Mouse (Mus musculus) neural tube, embryonic 14.5 days (tissue): ENCODE measurements around the gene Lep. TPM values are rescaled to one million over a fixed set of nuclear protein-coding genes. Genes with fewer than 3 reads are reported as not detected.

ENCODE experiments used
- ATAC-seq: fragments of 200-750 bp; cut with Nextera tagmentation; 2 replicates; pipeline ENCODE4 v1.8.0; 2017; ENCODE audit warnings: low read depth, mild to moderate bottlenecking, moderate TSS enrichment, moderate library complexity
- H3K27ac ChIP-seq: fragments of 300-500 bp; sonication (generic); 2 replicates; pipeline ENCODE4 v1.5.1; 2014; ENCODE audit warnings: low read depth, mild to moderate bottlenecking, control low read depth, low read length, moderate library complexity, mixed read lengths
- H3K27me3 ChIP-seq: fragments of 300-500 bp; sonication (generic); 2 replicates; pipeline ENCODE4 v1.6.1; 2014; ENCODE audit warnings: low read length; ENCODE audit not compliant: control insufficient read depth, insufficient read depth
- H3K36me3 ChIP-seq: fragments of 300-500 bp; sonication (generic); 2 replicates; pipeline ENCODE4 v1.6.1; 2014; ENCODE audit warnings: low read length, mixed read lengths; ENCODE audit not compliant: control insufficient read depth, insufficient read depth
- H3K4me1 ChIP-seq: fragments of 300-500 bp; sonication (generic); 2 replicates; pipeline ENCODE4 v1.6.1; 2014; ENCODE audit warnings: low read length; ENCODE audit not compliant: control insufficient read depth, insufficient read depth
- H3K4me2 ChIP-seq: fragments of 300-500 bp; sonication (generic); 2 replicates; pipeline ENCODE4 v1.6.1; 2014; ENCODE audit warnings: mild to moderate bottlenecking, low read depth, low read length, control low read depth
- H3K4me3 ChIP-seq: fragments of 300-500 bp; sonication (generic); 2 replicates; pipeline ENCODE4 v1.5.1; 2014; ENCODE audit warnings: low read depth, low read length, control low read depth, mixed read lengths
- H3K9ac ChIP-seq: fragments of 300-500 bp; sonication (generic); replicated peaks from 2 replicates; pipeline ENCODE4 v1.6.1; 2014; ENCODE audit warnings: low read depth, mild to moderate bottlenecking, control low read depth, low read length, mixed read lengths
- H3K9me3 ChIP-seq: fragments of 300-500 bp; sonication (generic); 2 replicates; pipeline ENCODE4 v1.6.1; 2016; ENCODE audit warnings: low read length; ENCODE audit not compliant: control insufficient read depth
- WGBS: fragments of 180-500 bp; shearing (Covaris S2); extraction: QIAGEN DNeasy Blood & Tissue Kit; methylation state at CpG from one replicate; pipeline ENCODE4 v1.1.7; 2014; 5-methylcytosine and 5-hydroxymethylcytosine counted together
- polyA plus RNA-seq: library from polyadenylated mRNA; unstranded; fragments of >200 nt; fragmentation: Nextera tagmentation; extraction: Ambion mirVana; gene quantifications from 2 replicates; pipeline ENCODE4 v1.2.1, GENCODE M21; 2014

Lep gene
- polyA plus RNA-seq, 1 experiment from 2014 or later, result 0.05 TPM

DNA sequence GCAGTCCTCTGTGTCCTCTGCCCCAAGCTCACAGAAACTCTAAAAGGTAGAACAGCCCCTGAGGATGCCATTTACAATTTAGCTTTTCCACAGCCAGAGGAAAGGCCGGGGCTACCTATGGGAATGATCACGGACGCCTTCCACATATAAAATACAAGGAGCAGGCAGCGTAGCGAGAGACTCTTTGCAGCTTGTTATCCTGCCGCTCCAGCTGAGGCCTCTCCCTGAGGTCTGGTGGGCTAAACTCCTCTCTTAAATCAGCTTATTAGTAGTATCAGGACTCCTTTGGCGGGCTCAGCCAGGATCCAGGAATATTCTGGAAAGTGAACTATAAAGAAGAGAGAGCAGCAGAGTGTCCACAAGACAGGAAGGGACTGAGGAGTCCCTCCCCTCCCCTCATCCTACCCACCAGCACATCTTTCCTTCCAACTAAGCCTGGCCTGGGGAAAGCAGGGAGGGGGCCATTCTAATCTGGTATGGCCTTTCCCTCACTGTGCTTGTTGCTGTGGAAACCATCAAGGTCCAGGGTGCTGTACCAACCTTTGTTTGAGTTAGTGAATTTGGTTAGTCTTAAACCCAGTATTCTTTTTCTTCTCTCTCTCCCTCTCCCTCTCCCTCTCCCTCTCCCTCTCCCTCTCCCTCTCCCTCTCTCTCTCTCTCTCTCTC lies 25.9 kb upstream of the Lep start:
- Histone ChIP-seq H3K4me3 (no peak overlapping the region), H3K4me1 (no peaks in the 10 kb centered on the region), H3K36me3 (no peaks in the 10 kb centered on the region), H3K9ac (no peak overlapping the region), H3K27me3 (no peaks in the 10 kb centered on the region), H3K9me3 (no peaks in the 10 kb centered on the region), H3K4me2 (no peak overlapping the region), H3K27ac (no peak overlapping the region)
- WGBS, result 54% methylated on average over 7 of the region's 7 CpGs
- 0 out of 2 replicates have a peak, but pooled peaks have one; percentile 26 for ATAC-seq

DNA sequence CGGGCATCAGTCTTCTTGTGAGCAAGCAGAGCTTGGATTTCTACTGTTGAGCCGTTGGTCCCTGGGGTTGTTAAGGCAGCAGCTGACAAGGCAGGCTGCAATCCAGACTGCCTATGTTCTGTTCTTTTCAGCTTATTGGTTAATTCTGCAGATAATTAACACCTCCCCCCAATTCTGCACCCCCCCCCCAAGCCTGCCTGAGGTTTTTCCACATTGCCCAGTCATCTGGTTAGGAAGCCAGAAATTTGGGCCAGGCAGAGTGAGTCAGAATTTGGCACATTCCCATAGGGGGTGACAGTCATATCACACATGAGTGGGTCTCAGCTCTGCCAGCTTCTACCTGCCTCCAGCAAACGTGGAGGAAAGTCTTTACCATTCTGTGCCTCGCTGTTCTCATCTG lies 23.3 kb upstream of the Lep start:
- H3K4me2 ChIP-seq, result no peak overlapping the region
- no peaks in the 10 kb centered on the region for H3K4me1 ChIP-seq
- 59% methylated on average over 4 of the region's 4 CpGs for WGBS
- no peak overlapping the region for H3K9ac ChIP-seq
- no peak overlapping the region for H3K4me3 ChIP-seq
- no peak overlapping the region for H3K27ac ChIP-seq
- ATAC-seq, result no peak
- H3K36me3 ChIP-seq, result no peaks in the 10 kb centered on the region
- no peaks in the 10 kb centered on the region for H3K27me3 ChIP-seq
- H3K9me3 ChIP-seq, result no peaks in the 10 kb centered on the region

DNA sequence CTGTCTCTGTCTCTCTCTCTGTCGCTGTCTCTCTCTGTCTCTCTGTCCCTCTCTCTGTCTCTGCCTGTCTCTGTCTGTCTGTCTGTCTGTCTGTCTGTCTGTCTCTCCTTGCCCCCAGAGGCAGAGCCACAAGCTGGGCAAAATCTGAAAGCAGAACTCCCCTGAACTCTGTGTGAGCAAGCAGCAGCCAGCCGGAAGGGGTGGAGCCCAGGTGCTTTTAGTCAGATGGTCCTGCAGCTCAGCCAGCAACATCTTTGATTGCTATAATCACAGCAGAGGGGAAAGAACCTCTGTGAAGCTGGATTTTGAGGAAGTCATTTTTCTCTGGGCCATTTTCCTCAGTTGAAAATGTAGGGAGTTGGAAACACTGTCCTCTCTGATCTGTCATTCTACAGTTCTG lies 19.8 kb upstream of the Lep start:
- H3K4me1 ChIP-seq, result no peaks in the 10 kb centered on the region
- no peak overlapping the region for H3K4me2 ChIP-seq
- WGBS, result 89% methylated on average over 2 of the region's 2 CpGs

DNA sequence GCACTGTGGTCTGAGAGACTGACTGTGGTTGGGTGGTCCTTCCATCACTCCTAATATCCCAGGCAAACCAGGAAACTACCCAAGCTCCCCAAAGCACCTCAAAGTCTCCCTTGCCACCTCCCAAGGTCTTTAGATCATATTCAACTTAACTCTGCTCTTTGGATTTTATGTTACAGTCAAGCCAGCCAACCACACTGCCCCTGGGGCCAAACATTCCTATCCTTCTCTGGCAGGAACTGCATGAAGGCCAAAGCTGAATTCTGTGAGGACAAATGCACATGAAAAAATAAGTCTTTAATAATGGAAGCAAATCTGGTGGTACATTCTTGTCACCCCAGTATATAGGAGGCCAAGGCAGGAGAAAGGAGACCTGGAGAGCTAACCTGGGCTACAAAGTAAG lies 16.0 kb upstream of the Lep start:
- Histone ChIP-seq H3K9me3 (no peaks in the 10 kb centered on the region), H3K4me3 (no peak overlapping the region), H3K27me3 (no peaks in the 10 kb centered on the region), H3K9ac (no peak overlapping the region), H3K36me3 (no peaks in the 10 kb centered on the region), H3K4me2 (no peak overlapping the region), H3K4me1 (peaks cover 4% of the 10 kb centered on the region; the same call in 1 of the 2 replicates), H3K27ac (no peak overlapping the region)
- no peak for ATAC-seq

More for the DNA sequence above, 19.8 kb upstream of the Lep start:
- no peaks in the 10 kb centered on the region for H3K36me3 ChIP-seq
- no peak for ATAC-seq
- no peak overlapping the region for H3K9ac ChIP-seq
- no peaks in the 10 kb centered on the region for H3K27me3 ChIP-seq
- no peak overlapping the region for H3K27ac ChIP-seq
- H3K9me3 ChIP-seq, result no peaks in the 10 kb centered on the region
- H3K4me3 ChIP-seq, result no peak overlapping the region

DNA sequence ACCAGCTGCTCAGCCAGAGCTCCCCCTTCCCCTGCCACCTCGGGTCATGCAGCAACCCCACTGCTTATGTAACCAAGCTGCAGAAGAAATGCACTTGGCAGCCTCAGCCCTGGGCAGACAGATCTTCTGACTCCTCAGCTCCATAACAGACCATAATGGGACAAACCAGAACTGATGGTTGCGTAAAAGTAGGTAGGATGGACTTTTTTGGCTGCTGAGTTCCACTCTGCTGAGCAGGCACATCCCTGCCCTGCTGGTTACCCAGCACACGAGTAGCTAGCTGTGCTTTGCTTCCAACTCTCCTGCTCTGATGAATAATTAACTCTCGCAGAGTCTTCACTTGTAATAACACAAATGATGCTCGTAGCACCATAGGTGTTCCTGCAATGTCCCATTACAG lies 10.1 kb upstream of the Lep start:
- H3K27ac ChIP-seq, result no peak overlapping the region
- H3K4me2 ChIP-seq, result no peak overlapping the region
- no peaks in the 10 kb centered on the region for H3K27me3 ChIP-seq
- H3K9ac ChIP-seq, result no peak overlapping the region
- no peaks in the 10 kb centered on the region for H3K36me3 ChIP-seq
- H3K9me3 ChIP-seq, result no peaks in the 10 kb centered on the region
- H3K4me1 ChIP-seq, result peaks cover 13% of the 10 kb centered on the region
- 0 out of 2 replicates have a peak, but pooled peaks have one; percentile 14 for ATAC-seq
- no peak overlapping the region for H3K4me3 ChIP-seq
- WGBS, result 48% methylated on average over 5 of the region's 5 CpGs

DNA sequence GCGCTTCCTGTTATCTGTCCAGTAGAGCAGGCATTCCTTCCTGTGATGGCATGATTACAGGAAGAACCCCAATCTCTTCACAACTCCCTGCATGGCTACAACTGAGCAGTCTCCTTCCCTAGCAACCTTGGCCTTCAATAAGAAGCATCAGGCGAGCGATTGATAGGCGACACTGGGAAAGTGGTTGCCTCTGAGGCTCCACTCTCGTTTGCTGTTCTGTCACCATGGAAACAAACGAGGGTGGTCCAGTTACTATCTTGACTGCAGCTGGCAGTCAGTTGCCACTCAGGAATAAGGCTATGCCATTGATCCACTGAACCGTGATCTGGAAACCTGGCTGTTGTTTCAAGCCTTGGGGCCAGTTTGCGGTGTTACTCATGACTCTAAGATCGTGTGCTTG lies 7.8 kb upstream of the Lep start:
- no peaks in the 10 kb centered on the region for H3K9me3 ChIP-seq
- ATAC-seq, result peak; percentile 56; the same call in 1 of the 2 replicates
- no peak overlapping the region for H3K27ac ChIP-seq
- H3K9ac ChIP-seq, result no peak overlapping the region
- peaks cover 13% of the 10 kb centered on the region for H3K4me1 ChIP-seq
- no peaks in the 10 kb centered on the region for H3K27me3 ChIP-seq
- no peak overlapping the region for H3K4me2 ChIP-seq
- 36% methylated on average over 9 of the region's 9 CpGs for WGBS
- no peak overlapping the region for H3K4me3 ChIP-seq
- H3K36me3 ChIP-seq, result no peaks in the 10 kb centered on the region

DNA sequence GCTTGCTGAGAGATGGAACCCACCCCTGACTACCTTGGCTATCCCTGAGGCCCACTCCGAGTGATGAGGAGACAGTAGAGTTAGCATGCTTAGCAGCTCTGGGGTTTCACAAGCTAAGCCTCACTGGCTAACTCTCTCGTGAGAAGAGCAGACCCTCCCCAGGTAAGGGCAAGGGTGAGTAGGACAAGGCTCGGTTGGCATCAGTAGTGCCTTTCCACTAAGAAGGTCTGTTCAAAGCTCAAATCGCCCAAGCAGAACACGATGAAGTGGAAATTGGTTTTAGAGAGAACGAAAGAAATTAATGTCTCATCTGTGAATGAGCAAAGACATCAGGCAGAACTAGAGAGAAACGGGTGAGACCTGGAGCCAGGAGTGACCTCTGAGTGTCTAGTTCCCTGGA lies 6.8 kb upstream of the Lep start:
- no peak for ATAC-seq
- H3K9ac ChIP-seq, result no peak overlapping the region
- H3K27ac ChIP-seq, result no peak overlapping the region
- no peak overlapping the region for H3K4me3 ChIP-seq
- H3K27me3 ChIP-seq, result no peaks in the 10 kb centered on the region
- no peak overlapping the region for H3K4me2 ChIP-seq
- peaks cover 9% of the 10 kb centered on the region for H3K4me1 ChIP-seq
- WGBS, result 73% methylated on average over 7 of the region's 7 CpGs
- H3K36me3 ChIP-seq, result no peaks in the 10 kb centered on the region
- H3K9me3 ChIP-seq, result no peaks in the 10 kb centered on the region

DNA sequence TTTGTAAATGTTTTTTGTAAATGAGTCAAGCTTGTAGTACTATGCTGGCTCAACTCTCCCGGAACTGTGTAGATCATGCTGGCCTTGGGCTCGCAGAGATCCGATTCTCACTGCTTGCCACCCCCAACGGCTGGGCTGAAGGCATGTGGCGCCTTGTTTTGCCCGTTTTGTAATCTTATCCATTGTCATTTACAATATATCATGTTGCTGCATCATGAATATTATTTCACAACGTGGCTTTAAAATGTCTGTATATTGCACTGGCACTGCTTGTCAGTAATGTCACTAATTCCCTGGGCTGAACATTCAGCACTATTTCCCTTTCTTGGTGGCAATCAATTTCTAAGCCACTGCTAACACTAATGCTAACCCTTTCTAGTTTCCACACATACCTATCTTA lies 3.6 kb upstream of the Lep start:
- Histone ChIP-seq H3K4me1 (peaks cover 3% of the 10 kb centered on the region; the same call in 1 of the 2 replicates), H3K9ac (no peak overlapping the region), H3K9me3 (no peaks in the 10 kb centered on the region), H3K4me2 (no peak overlapping the region), H3K27ac (no peak overlapping the region), H3K4me3 (no peak overlapping the region), H3K27me3 (no peaks in the 10 kb centered on the region), H3K36me3 (no peaks in the 10 kb centered on the region)
- WGBS, result 72% methylated on average over 7 of the region's 7 CpGs
- no peak for ATAC-seq

DNA sequence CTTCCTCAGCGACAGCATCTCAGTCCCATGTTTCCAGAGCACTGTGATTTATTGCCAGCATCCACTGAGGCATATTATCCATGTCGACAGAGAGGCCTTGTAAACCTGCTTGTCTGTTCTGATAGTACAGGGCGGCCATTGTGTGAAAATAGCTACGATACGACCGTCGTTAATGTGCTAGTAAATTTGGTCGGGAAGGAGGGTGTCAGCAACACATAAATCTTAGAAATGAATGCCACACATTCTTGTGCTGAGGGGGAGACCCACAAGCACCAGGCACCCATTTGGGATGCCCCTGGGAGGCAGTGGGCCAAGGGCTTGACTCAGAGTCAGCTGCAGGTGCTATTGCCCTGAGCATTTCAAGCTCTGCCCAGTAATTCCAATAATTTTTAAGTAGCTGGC lies 6.4 kb downstream of the Lep start:
- no peaks in the 10 kb centered on the region for H3K9me3 ChIP-seq
- no peaks in the 10 kb centered on the region for H3K36me3 ChIP-seq
- no peaks in the 10 kb centered on the region for H3K27me3 ChIP-seq
- ATAC-seq, result peak; percentile 85
- H3K9ac ChIP-seq, result no peak overlapping the region
- H3K4me1 ChIP-seq, result peaks cover 12% of the 10 kb centered on the region
- peak overlapping the region; percentile 48 for H3K27ac ChIP-seq
- no peak overlapping the region for H3K4me2 ChIP-seq
- WGBS, result 10% methylated on average over 8 of the region's 8 CpGs
- H3K4me3 ChIP-seq, result no peak overlapping the region
